Mouse (Mus musculus) stomach, postnatal 0 days (tissue): ENCODE data around the gene Rhov.

Source experiments
- CTCF ChIP-seq: IDR thresholded peaks from 2 replicates; pipeline ENCODE4 v1.5.1; 2016; ENCODE audit warnings: antibody characterized with exemption, low read depth, mild to moderate bottlenecking, moderate library complexity
- EP300 ChIP-seq: optimal IDR thresholded peaks from 2 replicates; pipeline ENCODE3; 2016; ENCODE audit warnings: antibody characterized with exemption

DNA sequence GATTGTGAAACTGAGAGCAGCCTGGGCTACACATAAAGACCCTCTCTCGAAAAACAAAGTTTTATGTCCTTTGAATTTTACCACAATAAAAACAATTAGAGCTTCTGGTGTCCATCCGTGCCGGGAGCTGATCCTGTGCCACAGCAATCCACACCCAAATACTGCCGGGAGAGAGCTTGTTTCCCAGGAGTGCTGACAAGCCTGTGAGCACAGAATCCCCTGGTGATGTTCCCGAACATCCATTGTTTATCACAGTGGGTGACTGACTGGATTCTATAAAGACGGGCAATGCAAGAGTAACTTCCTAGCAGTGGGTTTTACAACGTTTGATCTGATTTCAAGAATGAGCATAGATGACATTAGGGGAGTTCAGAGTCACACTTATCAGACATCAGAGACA, 16.1 kb downstream of the Rhov start:
- TF ChIP-seq CTCF (no peak), EP300 (no peak)
